Mouse (Mus musculus) kidney, postnatal 14 days (tissue): ENCODE data around the gene Gm10337.
A peak's percentile ranks its signal among the peaks of the same experiment; 100 is the strongest.

Experiments
- DNase-seq: peaks from one replicate; pipeline ENCODE4 v3.0.0; 2022; ENCODE audit warnings: mixed read lengths

The Gm10337 gene

GRCm38 (mm10) chr15:102517976-102518858 lies 14.7 kb downstream of the Gm10337 start, which contains the start of gene Tarbp2:
Gene Tarbp2 (plus strand): TSS chr15:102518192.
- peak; percentile 100 for DNase-seq

GRCm38 (mm10) chr15:102518859-102519201 lies 15.3 kb downstream of the Gm10337 start:
- no peak for DNase-seq

GRCm38 (mm10) chr15:102519211-102520141 lies 16.0 kb downstream of the Gm10337 start:
- no peak for DNase-seq

- DNase-seq, result no peak
These were observed 16.9 kb downstream of the Gm10337 start for GRCm38 (mm10) chr15:102520416-102520815.

- DNase-seq, result no peak
These were observed 18.0 kb downstream of the Gm10337 start for GRCm38 (mm10) chr15:102521480-102521879.

GRCm38 (mm10) chr15:102524892-102525485 lies 21.5 kb downstream of the Gm10337 start, which contains the start of gene Npff:
Gene Npff (minus strand): TSS chr15:102524942.
- DNase-seq, result peak; percentile 79

GRCm38 (mm10) chr15:102526111-102527002 lies 22.8 kb downstream of the Gm10337 start:
- DNase-seq, result no peak

- DNase-seq, result no peak
These were observed 24.4 kb downstream of the Gm10337 start for GRCm38 (mm10) chr15:102527936-102528335.

GRCm38 (mm10) chr15:102528396-102528795 lies 24.9 kb downstream of the Gm10337 start:
- no peak for DNase-seq

- DNase-seq, result no peak
These were observed 27.0 kb downstream of the Gm10337 start for GRCm38 (mm10) chr15:102530566-102530965.

- DNase-seq, result no peak
These were observed 28.1 kb downstream of the Gm10337 start for GRCm38 (mm10) chr15:102531586-102531985.

GRCm38 (mm10) chr15:102532106-102532900 lies 28.8 kb downstream of the Gm10337 start:
- DNase-seq, result no peak

GRCm38 (mm10) chr15:102533926-102534325 lies 30.4 kb downstream of the Gm10337 start:
- no peak for DNase-seq

- DNase-seq, result no peak
These were observed 41.3 kb downstream of the Gm10337 start for GRCm38 (mm10) chr15:102544801-102545200.

- DNase-seq, result no peak
These were observed 42.7 kb downstream of the Gm10337 start for GRCm38 (mm10) chr15:102546246-102546645.

GRCm38 (mm10) chr15:102546677-102547427 lies 43.3 kb downstream of the Gm10337 start:
- DNase-seq, result peak; percentile 58

- no peak for DNase-seq
These were observed 44.0 kb downstream of the Gm10337 start for GRCm38 (mm10) chr15:102547478-102547877.

GRCm38 (mm10) chr15:102552599-102552998 lies 49.1 kb downstream of the Gm10337 start:
- no peak for DNase-seq
